Mouse (Mus musculus): ENCODE measurements around the gene Fth1. TPM values are rescaled to one million over a fixed set of nuclear protein-coding genes. Genes with fewer than 3 reads are reported as not detected.

The Fth1 gene
- polyA plus RNA-seq, 1 experiment from 2014 or later = 2,906 TPM

DNA sequence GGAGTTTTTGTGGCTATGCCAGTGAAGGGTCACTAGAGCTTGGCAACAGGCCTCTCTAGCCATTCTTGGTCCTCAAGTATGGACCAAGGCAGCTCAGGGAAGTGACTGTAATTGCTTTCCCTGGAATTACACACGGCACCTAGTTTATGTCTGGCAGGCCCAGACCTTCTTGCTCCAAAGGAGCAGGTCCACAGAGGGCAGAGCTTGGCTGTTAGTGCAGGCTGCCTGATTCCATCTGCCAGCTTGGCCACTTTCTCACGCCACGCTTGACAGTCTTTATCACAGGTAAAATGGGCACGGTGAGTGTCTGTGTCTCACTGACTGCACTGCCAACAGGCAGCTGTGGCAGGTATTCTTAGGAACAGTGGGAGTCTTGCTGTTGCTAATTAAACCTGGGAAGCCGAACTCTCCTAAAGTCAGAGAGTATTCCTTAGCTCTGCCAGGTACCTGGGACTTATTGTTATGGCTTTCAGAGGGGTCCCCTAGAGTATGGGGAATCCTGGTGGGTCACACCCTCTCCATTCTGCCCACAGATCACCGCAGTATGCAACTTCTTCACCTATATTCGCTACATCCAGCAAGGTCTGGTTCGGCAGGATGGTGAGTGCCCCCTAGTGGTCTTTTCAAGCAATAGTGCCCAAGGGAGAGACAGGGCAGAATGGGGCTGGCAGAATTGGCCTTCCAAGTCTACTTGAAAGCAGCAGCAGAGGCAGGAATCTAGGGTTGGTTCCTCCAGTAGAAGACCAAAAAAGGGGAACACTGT lies 53.0 kb downstream of the Fth1 start:
- ATAC-seq (replicated peaks; ENCODE audit: low FRiP score, low read depth) = 0 out of 2 replicates have a peak, but pooled peaks have one; percentile 3
- no peaks in the 10 kb centered on the region for H3K27me3 ChIP-seq (ENCODE audit: insufficient read depth, low read length)
- no peaks in the 10 kb centered on the region for H3K4me1 ChIP-seq (replicated peaks; ENCODE audit: insufficient read depth, low read length)

DNA sequence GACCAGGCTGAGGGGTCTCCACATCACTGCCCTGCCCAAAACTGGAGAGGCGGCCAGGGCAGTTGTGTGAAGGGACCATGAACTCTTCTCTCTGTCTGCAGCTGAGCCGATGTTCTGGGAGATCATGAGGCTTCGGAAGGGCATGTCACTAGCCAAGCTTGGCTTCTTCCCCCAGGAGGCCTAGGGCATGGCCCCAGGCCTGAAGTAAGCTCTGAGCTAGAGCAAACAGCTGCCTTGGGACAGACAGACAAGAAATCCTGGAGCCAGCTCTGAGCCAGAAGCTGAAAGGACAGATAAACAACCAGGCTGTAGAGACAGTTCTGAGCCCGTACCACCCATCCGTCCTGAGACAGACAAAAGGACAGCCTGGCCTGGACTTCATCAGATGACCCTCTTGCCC lies 54.0 kb downstream of the Fth1 start:
- no peak for DNase-seq (ENCODE audit: low spot score)
- Histone ChIP-seq H3K36me3 (ENCODE audit: insufficient read depth, low read length) (no peaks in the 10 kb centered on the region), H3K4me3 (replicated peaks; ENCODE audit: low read depth, low read length) (no peak overlapping the region), H3K27ac (no peak overlapping the region), H3K9ac (ENCODE audit: low read depth, low read length) (no peak overlapping the region), H3K4me1 (replicated peaks; ENCODE audit: insufficient read depth, low read length) (peaks cover 7% of the 10 kb centered on the region; the same call in 1 of the 2 replicates), H3K9me3 (replicated peaks; ENCODE audit: low read length) (no peaks in the 10 kb centered on the region), H3K4me2 (ENCODE audit: low read length) (no peak overlapping the region), H3K27me3 (ENCODE audit: insufficient read depth, low read length) (no peaks in the 10 kb centered on the region)
- no peak for TF ChIP-seq CTCF (IDR thresholded peaks at IDR 0.05; ENCODE audit: low read depth)
- no peak for ATAC-seq (replicated peaks; ENCODE audit: low FRiP score, low read depth)
- WGBS = 73% methylated on average over 5 of the region's 5 CpGs

More for the DNA sequence above, 53.0 kb downstream of the Fth1 start:
- H3K4me2 ChIP-seq (ENCODE audit: low read length) = no peak overlapping the region
- H3K4me3 ChIP-seq (replicated peaks; ENCODE audit: low read depth, low read length) = no peak overlapping the region
- 40% methylated on average over 8 of the region's 8 CpGs for WGBS
- TF ChIP-seq CTCF (IDR thresholded peaks at IDR 0.05; ENCODE audit: low read depth) = peak; percentile 91
- H3K36me3 ChIP-seq (ENCODE audit: insufficient read depth, low read length) = 0 out of 2 replicates have a peak, but pooled peaks cover under 1% of the 10 kb centered on the region
- no peak overlapping the region for H3K27ac ChIP-seq
- no peaks in the 10 kb centered on the region for H3K9me3 ChIP-seq (replicated peaks; ENCODE audit: low read length)
- DNase-seq (ENCODE audit: low spot score) = peak; percentile 88
- no peak overlapping the region for H3K9ac ChIP-seq (ENCODE audit: low read depth, low read length)

Other genes starting within 250 kb of the Fth1 start
- not detected in 2 replicates for gene Scgb2a2, start 133.0 kb upstream of the Fth1 start, polyA plus RNA-seq (2015; fragmentation: Nextera tagmentation; extraction: Ambion mirVana)
- 40.6 and 43.1 TPM in 2 replicates for gene Incenp, start 81.0 kb upstream of the Fth1 start, polyA plus RNA-seq (2015; fragmentation: Nextera tagmentation; extraction: Ambion mirVana)
- 1.8 and 3.3 TPM in 2 replicates for gene Best1, start 21.0 kb downstream of the Fth1 start, polyA plus RNA-seq (2015; fragmentation: Nextera tagmentation; extraction: Ambion mirVana)
- gene Rab3il1, start 21.1 kb downstream of the Fth1 start, polyA plus RNA-seq (2015; fragmentation: Nextera tagmentation; extraction: Ambion mirVana) = 30.6 and 31.5 TPM in 2 replicates
- 35.0 and 37.4 TPM in 2 replicates for gene Fads3, start 61.0 kb downstream of the Fth1 start, polyA plus RNA-seq (2015; fragmentation: Nextera tagmentation; extraction: Ambion mirVana)
- 37.1 and 38.2 TPM in 2 replicates for gene Fads2, start 121.1 kb downstream of the Fth1 start, polyA plus RNA-seq (2015; fragmentation: Nextera tagmentation; extraction: Ambion mirVana)
- gene Fads1, start 202.3 kb downstream of the Fth1 start, polyA plus RNA-seq (2015; fragmentation: Nextera tagmentation; extraction: Ambion mirVana) = 54.6 and 63.9 TPM in 2 replicates
- 427 and 460 TPM in 2 replicates for gene Tmem258, start 223.4 kb downstream of the Fth1 start, polyA plus RNA-seq (2015; fragmentation: Nextera tagmentation; extraction: Ambion mirVana)
- gene Fen1, start 223.6 kb downstream of the Fth1 start, polyA plus RNA-seq (2015; fragmentation: Nextera tagmentation; extraction: Ambion mirVana) = 46.6 and 56.1 TPM in 2 replicates